Mouse (Mus musculus) C2C12 (cell line): Measurements from ENCODE around the gene Zfp280b. TPM values are rescaled to one million over a fixed set of nuclear protein-coding genes. Genes with fewer than 3 reads are reported as not detected.

Experiments
- H3K27me3 ChIP-seq: one replicate; pipeline ENCODE4 v1.6.1; 2011; ENCODE audit not compliant: control insufficient read depth, insufficient read depth, insufficient read length
- H3K36me3 ChIP-seq: one replicate; pipeline ENCODE4 v1.6.1; 2011; ENCODE audit not compliant: control insufficient read depth, insufficient read depth
- H3K4me3 ChIP-seq: one replicate; pipeline ENCODE4 v1.5.1; 2011; ENCODE audit warnings: mild to moderate bottlenecking, control low read depth; ENCODE audit not compliant: poor library complexity, insufficient read depth, severe bottlenecking
- H3K79me2 ChIP-seq: one replicate; pipeline ENCODE4 v1.6.1; 2011; ENCODE audit not compliant: control insufficient read depth, insufficient read depth
- H3K79me3 ChIP-seq: one replicate; pipeline ENCODE4 v1.6.1; 2011; ENCODE audit warnings: low read depth, control low read depth
- H3ac ChIP-seq: one replicate; pipeline ENCODE3; 2011; ENCODE audit warnings: low read depth; ENCODE audit not compliant: control insufficient read depth, insufficient read length
- CEBPB ChIP-seq: IDR thresholded peaks from one replicate; pipeline ENCODE4 v1.6.1; 2011; ENCODE audit warnings: low read depth, mild to moderate bottlenecking, control low read depth, moderate library complexity
- CTCF ChIP-seq: IDR thresholded peaks from one replicate; pipeline ENCODE4 v1.5.1; 2011; ENCODE audit not compliant: control insufficient read depth, insufficient read depth, insufficient read length
- FOSL1 ChIP-seq: IDR thresholded peaks from one replicate; pipeline ENCODE4 v1.8.0; 2011; ENCODE audit warnings: mild to moderate bottlenecking, low read length; ENCODE audit not compliant: poor library complexity, insufficient read depth, severe bottlenecking
- MAX ChIP-seq: IDR thresholded peaks from one replicate; pipeline ENCODE4 v1.6.1; 2011; ENCODE audit warnings: mild to moderate bottlenecking, control low read depth
- MYOD1 ChIP-seq: IDR thresholded peaks from one replicate; pipeline ENCODE4 v1.6.1; 2011; ENCODE audit warnings: low read depth; ENCODE audit not compliant: control insufficient read depth, insufficient read length
- MYOG ChIP-seq: IDR thresholded peaks from one replicate; pipeline ENCODE4 v1.6.1; 2011; ENCODE audit not compliant: control insufficient read depth, insufficient read length; ENCODE audit errors: extremely low read depth
- USF1 ChIP-seq: IDR thresholded peaks from one replicate; pipeline ENCODE4 v1.6.1; 2011; ENCODE audit warnings: low read depth, mild to moderate bottlenecking, control low read depth, moderate library complexity
- polyA plus RNA-seq: library from polyadenylated mRNA; unstranded; fragments of >200 nt; fragmentation: generic; extraction: Trizol; gene quantifications from one replicate; pipeline ENCODE4 v1.2.1, GENCODE M21; 2012; ENCODE audit warnings: missing spikeins

Gene Zfp280b
- polyA plus RNA-seq, 1 experiment: 6.7 TPM

GRCm38 (mm10) chr10:76047182-76047869 lies 14.9 kb downstream of the Zfp280b start:
- Histone ChIP-seq H3K79me3 (no peaks in the 10 kb centered on the region), H3K4me3 (no peak overlapping the region), H3K79me2 (no peaks in the 10 kb centered on the region), H3K27me3 (no peaks in the 10 kb centered on the region), H3K36me3 (peaks cover 12% of the 10 kb centered on the region), H3ac (no peak overlapping the region)
- TF ChIP-seq FOSL1 (no peak), USF1 (no peak), CTCF (no peak), MYOD1 (no peak), CEBPB (no peak), MYOG (no peak), MAX (no peak)

- TF ChIP-seq FOSL1 (no peak), MYOD1 (no peak), MYOG (no peak), CEBPB (no peak), USF1 (no peak), CTCF (no peak), MAX (no peak)
- Histone ChIP-seq H3K36me3 (peaks cover 1% of the 10 kb centered on the region), H3K79me3 (no peaks in the 10 kb centered on the region), H3K4me3 (no peak overlapping the region), H3K27me3 (no peaks in the 10 kb centered on the region), H3ac (no peak overlapping the region), H3K79me2 (no peaks in the 10 kb centered on the region)
Observed at GRCm38 (mm10) chr10:76048967-76049366, 16.5 kb downstream of the Zfp280b start.

- Histone ChIP-seq H3K4me3 (no peak overlapping the region), H3K27me3 (no peaks in the 10 kb centered on the region), H3ac (no peak overlapping the region), H3K79me2 (no peaks in the 10 kb centered on the region), H3K79me3 (no peaks in the 10 kb centered on the region), H3K36me3 (no peaks in the 10 kb centered on the region)
- TF ChIP-seq FOSL1 (no peak), USF1 (no peak), MAX (no peak), CEBPB (no peak), MYOD1 (no peak), MYOG (no peak), CTCF (no peak)
Observed at GRCm38 (mm10) chr10:76051860-76052259, 19.4 kb downstream of the Zfp280b start.

- Histone ChIP-seq H3ac (no peak overlapping the region), H3K27me3 (no peaks in the 10 kb centered on the region), H3K36me3 (no peaks in the 10 kb centered on the region), H3K4me3 (no peak overlapping the region), H3K79me2 (no peaks in the 10 kb centered on the region), H3K79me3 (no peaks in the 10 kb centered on the region)
- TF ChIP-seq CTCF (no peak), MAX (no peak), FOSL1 (no peak), USF1 (no peak), MYOD1 (no peak)
Observed at GRCm38 (mm10) chr10:76062439-76062838, 30.0 kb downstream of the Zfp280b start.

GRCm38 (mm10) chr10:76067674-76068613 lies 35.5 kb downstream of the Zfp280b start:
- no peaks in the 10 kb centered on the region for H3K79me2 ChIP-seq
- no peaks in the 10 kb centered on the region for H3K27me3 ChIP-seq
- no peaks in the 10 kb centered on the region for H3K79me3 ChIP-seq
- no peak overlapping the region for H3K4me3 ChIP-seq
- TF ChIP-seq MYOD1 (no peak), MAX (no peak), MYOG (no peak), FOSL1 (no peak), USF1 (no peak), CEBPB (no peak), CTCF (no peak)
- H3K36me3 ChIP-seq: no peaks in the 10 kb centered on the region
- H3ac ChIP-seq: no peak overlapping the region
